Mouse (Mus musculus) cerebellum, adult (tissue): Measurements from ENCODE around the gene Lingo3.

Experiments
- ATAC-seq: cut with Nextera tagmentation; 2 replicates; pipeline ENCODE4 v1.9.2; 2017; ENCODE audit warnings: mild to moderate bottlenecking, moderate library complexity, mixed read lengths; ENCODE audit not compliant: insufficient number of reproducible peaks, low FRiP score, low TSS enrichment

Gene Lingo3

DNA sequence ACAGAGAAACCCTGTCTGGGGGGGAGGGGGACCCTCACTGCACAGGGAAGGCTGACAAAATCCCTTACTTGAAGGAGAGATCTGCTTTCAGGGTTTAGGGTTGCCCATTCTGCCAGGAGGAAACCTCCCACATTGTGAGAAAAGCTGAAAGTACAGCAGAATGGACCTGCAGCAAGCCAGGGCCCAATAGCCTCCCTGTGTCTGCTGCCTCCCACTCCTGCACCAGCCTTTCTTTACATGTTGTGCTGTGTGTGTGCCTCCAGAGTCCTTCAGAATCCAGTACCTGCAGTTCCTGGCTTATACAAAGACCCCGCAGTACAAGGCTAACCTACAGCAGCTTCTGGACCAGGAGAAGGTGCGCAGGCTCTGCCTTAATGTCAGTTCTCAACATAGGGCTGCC is 59.5 kb downstream of the Lingo3 start:
- no peak for ATAC-seq
